Mouse (Mus musculus): ENCODE measurements around the gene Dgkz.

Dgkz gene

GRCm38 (mm10) chr2:91960459-91960858, 15.2 kb downstream of the Dgkz start:
- no peak for DNase-seq (ENCODE audit: low read depth, low spot score)

DNA sequence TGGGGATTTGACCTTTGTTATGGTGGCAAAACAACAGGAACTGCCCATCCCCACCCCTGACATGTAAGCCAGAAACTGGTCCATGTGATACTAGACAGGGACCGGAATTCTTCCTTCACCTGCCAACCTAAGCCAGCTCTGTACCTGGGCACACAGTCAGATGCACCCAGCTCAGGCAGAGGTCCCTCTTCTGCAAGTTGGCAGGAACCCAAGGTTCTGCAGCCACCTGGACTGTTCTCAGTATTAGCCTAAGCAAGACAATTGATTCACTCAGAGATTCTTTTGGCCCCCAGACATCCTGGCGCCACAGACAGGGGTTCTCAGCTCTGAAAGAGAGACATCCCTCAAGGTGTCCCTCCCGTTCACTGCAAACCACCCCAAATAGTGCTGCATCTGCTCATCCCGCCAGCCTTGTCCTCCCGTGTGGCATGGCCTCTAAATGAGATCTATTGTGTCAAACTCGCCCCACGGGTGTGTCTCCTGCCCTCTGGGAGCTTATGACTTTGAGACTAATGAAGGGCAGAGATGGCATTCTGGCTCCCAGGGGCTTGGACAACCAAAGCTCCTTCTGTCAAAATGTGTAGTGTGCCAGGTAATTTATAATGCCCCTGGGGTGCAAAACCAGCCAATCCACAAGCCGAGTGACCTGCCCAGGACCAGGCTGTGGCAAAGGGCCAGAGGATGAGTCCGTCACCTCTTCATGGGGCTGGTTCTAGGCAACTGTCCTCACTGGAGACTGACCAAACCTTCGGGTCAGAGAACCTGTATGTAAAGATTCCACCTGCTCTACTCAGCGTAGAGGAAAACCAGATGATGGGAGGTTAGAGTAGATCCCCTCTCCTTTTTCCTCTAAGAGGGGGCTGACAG, 15.9 kb downstream of the Dgkz start:
- no peak for DNase-seq (ENCODE audit: low read depth, low spot score)

GRCm38 (mm10) chr2:91958701-91959457, 16.8 kb downstream of the Dgkz start:
- no peak for DNase-seq (ENCODE audit: low read depth, low spot score)

DNA sequence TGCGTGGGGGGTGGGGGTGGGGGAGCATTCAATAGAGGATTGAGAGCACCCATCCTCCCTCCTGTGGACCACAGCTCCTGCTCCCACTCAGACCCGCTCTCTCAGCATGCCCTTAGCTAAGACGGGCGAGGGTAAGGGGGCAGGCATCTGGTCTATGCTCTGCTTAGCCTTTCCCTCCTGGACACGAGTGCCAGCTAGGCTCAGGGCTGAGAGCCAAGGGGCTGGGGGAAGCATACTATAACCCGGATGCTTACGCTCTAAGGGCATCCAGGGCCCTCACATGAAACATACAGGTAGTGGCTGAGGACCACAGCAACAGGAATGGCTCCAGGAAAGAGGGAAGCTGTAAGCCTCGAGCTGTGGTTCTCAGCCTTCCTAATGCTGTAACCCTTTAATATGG, 17.6 kb downstream of the Dgkz start:
- no peak for DNase-seq (ENCODE audit: low read depth, low spot score)

GRCm38 (mm10) chr2:91957096-91957495, 18.6 kb downstream of the Dgkz start:
- no peak for DNase-seq (ENCODE audit: low read depth, low spot score)

GRCm38 (mm10) chr2:91955875-91956274, 19.8 kb downstream of the Dgkz start:
- no peak for DNase-seq (ENCODE audit: low read depth, low spot score)

GRCm38 (mm10) chr2:91955121-91955591, 20.5 kb downstream of the Dgkz start:
- DNase-seq (ENCODE audit: low read depth, low spot score) = no peak

DNA sequence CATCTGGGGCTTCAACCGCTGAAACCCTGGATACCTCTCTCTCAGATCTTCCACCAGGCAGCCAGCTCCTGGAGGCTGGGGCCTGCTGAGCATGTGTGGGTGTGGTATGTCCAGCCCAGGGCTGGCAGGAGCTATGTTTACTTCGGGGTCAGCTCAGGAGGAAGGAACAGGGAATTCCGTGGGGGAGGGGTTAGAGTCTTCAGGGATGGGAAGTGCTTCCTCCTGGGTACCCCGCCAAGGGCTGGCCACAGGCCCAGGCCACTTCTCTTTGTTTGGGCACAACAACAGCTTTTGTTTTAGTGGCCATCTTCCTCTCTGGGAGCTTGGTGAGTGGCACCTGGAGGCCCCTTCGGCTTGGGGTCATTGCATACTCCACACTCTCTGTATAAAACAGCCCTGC, 21.8 kb downstream of the Dgkz start:
- no peak for DNase-seq (ENCODE audit: low read depth, low spot score)

DNA sequence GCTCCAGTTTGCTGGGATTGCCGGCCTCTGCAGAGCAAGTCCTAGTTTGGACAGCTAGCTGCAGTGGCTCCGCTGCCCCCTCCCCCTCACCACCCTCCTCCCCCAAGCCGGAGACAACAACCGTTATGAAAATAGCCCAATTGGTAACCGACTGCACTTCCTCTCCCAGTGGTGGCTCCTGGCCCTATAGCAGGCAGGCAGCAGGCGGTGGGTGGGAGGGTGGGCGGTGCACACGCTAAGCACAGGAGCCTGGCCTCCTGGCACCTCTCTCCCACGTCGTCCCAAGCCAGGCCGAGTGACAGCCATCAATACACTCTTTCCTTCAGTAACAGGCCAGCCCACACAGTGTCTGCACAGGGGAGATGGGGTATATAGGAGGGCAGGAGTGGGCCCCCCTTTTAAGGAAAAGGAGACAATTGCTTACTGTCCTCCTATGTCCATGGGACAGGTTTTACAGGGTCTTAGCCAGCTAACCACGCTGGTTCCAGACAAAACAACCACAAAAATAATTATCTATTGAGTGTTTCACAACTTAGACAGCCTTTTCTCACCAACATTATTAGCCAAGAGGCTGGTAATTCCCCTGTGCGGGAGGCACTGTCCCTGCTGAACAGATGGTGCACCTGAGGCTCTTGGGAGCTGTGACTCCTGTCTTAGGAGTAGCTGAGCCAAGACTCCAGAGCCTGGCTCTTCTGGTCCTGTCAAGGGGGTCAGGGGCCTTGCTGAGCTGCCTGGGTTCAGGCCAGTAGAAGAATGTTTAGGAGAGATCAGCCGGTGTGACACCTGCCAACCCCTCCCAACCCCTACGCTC, 25.2 kb downstream of the Dgkz start:
- DNase-seq (ENCODE audit: low read depth, low spot score) = no peak

GRCm38 (mm10) chr2:91949411-91950274, 26.0 kb downstream of the Dgkz start:
- no peak for DNase-seq (ENCODE audit: low read depth, low spot score)

DNA sequence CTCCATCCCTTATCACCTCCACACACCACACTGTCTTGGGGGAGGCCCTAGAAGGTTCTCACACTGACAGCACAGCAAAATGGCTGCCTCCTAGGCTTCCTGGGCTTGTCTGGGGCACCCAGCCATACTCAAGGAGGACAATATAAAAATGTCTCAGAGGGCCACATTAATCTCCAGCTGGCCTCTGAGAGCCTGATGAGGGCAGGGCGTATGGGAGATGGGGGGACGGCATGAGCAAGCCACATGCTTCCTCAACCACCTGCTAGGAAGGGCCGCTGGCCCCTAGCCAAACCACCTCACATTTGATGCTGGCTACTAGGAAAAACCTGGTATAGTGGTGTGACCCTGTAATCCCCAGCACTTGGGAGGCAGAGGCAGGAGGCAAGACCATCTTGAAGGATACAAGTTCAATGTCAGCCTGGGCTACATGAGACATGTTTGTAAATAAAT, 26.8 kb downstream of the Dgkz start:
- no peak for DNase-seq (ENCODE audit: low read depth, low spot score)

DNA sequence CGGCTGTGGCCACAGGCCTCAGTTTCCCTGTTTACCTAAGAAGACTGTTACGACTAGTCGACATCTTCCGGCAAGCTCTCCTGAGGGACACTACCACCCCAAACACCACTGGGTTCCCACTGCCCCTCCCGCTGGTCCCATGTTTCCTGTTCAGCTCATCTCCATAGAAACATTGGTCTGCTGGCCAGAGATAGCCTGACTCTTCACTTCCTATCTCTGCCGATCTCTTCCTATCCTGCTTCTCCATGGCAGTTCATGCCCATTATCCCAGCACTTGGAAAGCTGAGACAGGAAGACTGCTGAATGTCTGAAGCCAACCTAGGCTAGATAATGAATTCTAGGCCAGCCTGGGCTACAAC, 27.5 kb downstream of the Dgkz start:
- no peak for DNase-seq (ENCODE audit: low read depth, low spot score)

DNA sequence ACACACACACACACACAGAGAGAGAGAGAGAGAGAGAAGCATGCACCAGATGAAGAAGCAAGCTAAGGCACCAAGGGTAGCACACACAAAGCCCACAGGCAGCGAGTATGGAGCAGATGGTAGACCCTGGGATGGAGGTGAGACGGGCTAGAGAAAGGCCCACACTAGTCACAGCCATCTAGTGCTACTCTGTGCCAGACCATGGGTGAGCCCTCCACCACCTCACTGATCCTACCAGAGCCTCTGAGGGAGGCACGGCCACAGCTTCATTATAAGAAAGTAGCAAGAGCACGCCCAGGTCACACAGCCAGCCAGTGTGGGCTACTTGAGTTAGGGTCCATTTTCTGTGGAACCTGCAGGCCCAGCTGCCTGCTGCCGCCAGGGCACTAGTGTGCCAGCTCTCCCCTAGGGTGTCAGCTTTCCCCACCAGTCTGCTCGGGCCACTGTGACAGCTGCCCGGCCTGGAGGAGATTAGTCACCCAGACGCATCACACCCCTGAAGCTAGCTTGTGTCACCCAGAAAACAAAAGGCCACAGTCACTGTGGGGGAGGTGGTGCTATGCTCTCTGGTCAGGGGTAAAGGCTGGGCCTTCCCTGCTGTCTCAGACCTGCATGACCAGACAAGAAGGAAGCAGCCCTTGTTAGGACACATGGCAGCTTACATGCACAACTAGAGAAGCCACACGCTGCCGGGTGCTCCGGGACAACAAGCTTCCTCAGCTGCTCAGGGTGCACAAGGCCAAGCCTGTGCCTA, 28.1 kb downstream of the Dgkz start:
- no peak for DNase-seq (ENCODE audit: low read depth, low spot score)

GRCm38 (mm10) chr2:91946836-91947235, 28.8 kb downstream of the Dgkz start:
- no peak for DNase-seq (ENCODE audit: low read depth, low spot score)

DNA sequence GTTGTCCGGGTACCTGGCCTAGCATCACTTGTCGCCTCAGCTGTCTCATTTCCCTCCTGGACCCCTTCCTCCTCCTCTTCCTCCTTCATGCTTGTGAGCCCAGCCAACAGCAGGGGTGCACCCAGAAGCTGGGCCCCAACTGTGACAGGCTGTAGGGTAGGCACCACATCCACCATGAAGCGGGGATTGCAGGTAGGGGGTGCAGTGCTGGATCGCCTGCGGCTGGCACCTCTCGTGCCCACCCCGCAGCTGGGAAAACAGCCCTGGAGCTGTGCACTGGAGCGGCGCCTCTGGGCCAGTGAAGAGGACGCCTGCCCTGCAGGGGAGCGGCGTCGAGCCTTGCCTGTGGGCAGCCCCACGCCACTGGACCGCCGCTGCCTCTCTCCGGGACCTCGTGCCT, 30.2 kb downstream of the Dgkz start, which contains the start of gene Gm9821:
Gm9821 (plus strand) TSS at position 221 of the 400 bp plus-strand sequence.
- no peak for DNase-seq (ENCODE audit: low read depth, low spot score)

- DNase-seq (ENCODE audit: low read depth, low spot score) = no peak
Measured at GRCm38 (mm10) chr2:91944170-91944950, 31.3 kb downstream of the Dgkz start.

- no peak for DNase-seq (ENCODE audit: low read depth, low spot score)
Measured at GRCm38 (mm10) chr2:91942356-91942755, 33.3 kb downstream of the Dgkz start.

GRCm38 (mm10) chr2:91939303-91939935, 36.2 kb downstream of the Dgkz start:
- DNase-seq (ENCODE audit: low read depth, low spot score) = no peak

- no peak for DNase-seq (ENCODE audit: low read depth, low spot score)
Measured at GRCm38 (mm10) chr2:91936154-91936553, 39.5 kb downstream of the Dgkz start.
